Mouse (Mus musculus): ENCODE data around the gene Wfdc21. TPM values are rescaled to one million over a fixed set of nuclear protein-coding genes. Genes with fewer than 3 reads are reported as not detected.

The Wfdc21 gene
- total and polyA plus RNA-seq, 3 experiments = not detected

DNA sequence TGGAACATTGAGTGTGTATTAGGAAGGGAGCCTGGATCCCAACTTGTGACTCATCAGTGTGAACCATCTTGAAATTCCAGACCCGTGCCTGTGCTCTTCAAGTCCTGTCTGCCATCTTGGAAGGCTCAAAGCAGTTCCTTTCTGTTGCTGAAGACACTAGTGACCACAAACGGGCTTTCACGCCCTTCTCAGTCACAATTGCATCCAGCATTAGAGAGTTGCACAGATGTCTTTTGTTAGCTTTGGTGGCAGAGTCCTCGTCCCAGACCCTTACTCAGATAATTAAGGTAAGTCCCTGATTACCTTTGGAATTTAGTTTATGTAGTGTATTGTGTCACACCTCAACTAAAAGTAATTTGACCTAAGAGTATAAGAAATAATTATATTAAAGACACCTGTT, 22.2 kb downstream of the Wfdc21 start:
- H3K36me3 ChIP-seq (ENCODE audit: control insufficient read depth in 1 of 2, insufficient read depth in 2 of 2, low read length in 2 of 2) = peaks cover 0 to 13% of the 10 kb centered on the region in 2 experiments; a peak in 2 of 4 replicates
- no peak for TF ChIP-seq MAX (IDR thresholded peaks at IDR 0.05; ENCODE audit: low read length)
- TF ChIP-seq MYC (IDR thresholded peaks at IDR 0.05; ENCODE audit: low read depth, low read length) = no peak
- no peak for TF ChIP-seq USF2 (IDR thresholded peaks at IDR 0.05; ENCODE audit: borderline replicate concordance in 1 of 2, insufficient read depth in 1 of 2, low read depth in 1 of 2, low read length in 2 of 2)
- no peak for TF ChIP-seq TAL1 (IDR thresholded peaks at IDR 0.05; ENCODE audit: low read length)
- TF ChIP-seq ZC3H11A (IDR thresholded peaks at IDR 0.05; ENCODE audit: low read depth, low read length) = no peak
- TF ChIP-seq TBP (IDR thresholded peaks at IDR 0.05; ENCODE audit: low read depth, low read length) = no peak
- no peak for TF ChIP-seq JUND (IDR thresholded peaks at IDR 0.05; ENCODE audit: low read depth, low read length)
- TF ChIP-seq ZMIZ1 (IDR thresholded peaks at IDR 0.05; ENCODE audit: low read depth, low read length) = no peak
- TF ChIP-seq GABPA (IDR thresholded peaks at IDR 0.05; ENCODE audit: low read depth, low read length) = no peak
- TF ChIP-seq RAD21 (IDR thresholded peaks at IDR 0.05; ENCODE audit: low read depth, low read length) = no peak
- TF ChIP-seq NRF1 (IDR thresholded peaks at IDR 0.05; ENCODE audit: insufficient read depth, low read depth, low read length, poor library complexity, severe bottlenecking) = no peak

DNA sequence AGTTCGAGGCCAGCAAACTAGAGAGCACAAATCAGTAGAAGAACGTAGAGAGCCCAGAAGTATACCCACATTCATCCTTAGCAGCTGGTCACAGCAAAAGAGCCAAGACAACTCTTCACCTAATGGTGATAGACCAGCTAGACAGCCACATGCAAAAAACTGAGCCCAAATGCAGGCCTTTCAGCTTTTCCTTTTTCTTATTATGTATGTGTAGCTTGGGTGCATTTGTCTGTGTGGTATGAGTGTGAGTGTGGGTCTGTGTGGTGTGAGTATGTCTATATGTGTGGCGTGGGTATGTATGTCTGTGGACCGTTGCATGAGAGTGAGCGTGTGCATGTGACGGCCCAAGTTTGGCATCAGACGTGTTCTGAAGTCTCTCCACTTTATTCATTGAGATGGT, 24.3 kb downstream of the Wfdc21 start:
- no peak for DNase-seq (ENCODE audit: low read depth, low spot score)
- H3K27ac ChIP-seq (ENCODE audit: control insufficient read depth, low read depth, low read length) = no peak overlapping the region
- no peaks in the 10 kb centered on the region for H3K4me1 ChIP-seq (ENCODE audit: control insufficient read depth in 1 of 2, insufficient read depth in 2 of 2, low read length in 2 of 2)
- peaks cover 0 to 11% of the 10 kb centered on the region in 2 experiments; a peak in 2 of 4 replicates for H3K36me3 ChIP-seq (ENCODE audit: control insufficient read depth in 1 of 2, insufficient read depth in 2 of 2, low read length in 2 of 2)
- no peak for TF ChIP-seq GABPA (IDR thresholded peaks at IDR 0.05; ENCODE audit: low read depth, low read length)
- TF ChIP-seq RCOR1 (IDR thresholded peaks at IDR 0.05; ENCODE audit: low read depth, low read length) = no peak
- TF ChIP-seq MXI1 (IDR thresholded peaks at IDR 0.05; ENCODE audit: low read depth, low read length) = no peak
- TF ChIP-seq MAZ (IDR thresholded peaks at IDR 0.05; ENCODE audit: low read depth, low read length) = no peak
- no peak for TF ChIP-seq CHD1 (IDR thresholded peaks at IDR 0.05; ENCODE audit: low read depth, low read length)
- TF ChIP-seq POLR2AphosphoS5 (IDR thresholded peaks at IDR 0.05; ENCODE audit: borderline replicate concordance, low read depth, low read length) = no peak
- TF ChIP-seq MAFK (IDR thresholded peaks at IDR 0.05; ENCODE audit: borderline replicate concordance, low read depth, low read length) = no peak
- no peaks in the 10 kb centered on the region for H3K27me3 ChIP-seq (ENCODE audit: control insufficient read depth in 1 of 2, insufficient read depth in 2 of 2, low read length in 2 of 2)
- no peaks in the 10 kb centered on the region for H3K9me3 ChIP-seq (replicated peaks; ENCODE audit: insufficient read depth, low read length)
- no peaks in the 10 kb centered on the region for H3K79me2 ChIP-seq (ENCODE audit: control insufficient read depth, insufficient read depth, low read length, poor library complexity)
- H3K9ac ChIP-seq (ENCODE audit: control insufficient read depth, low read depth, low read length, poor library complexity, severe bottlenecking) = no peak overlapping the region
- no peak overlapping the region for H3K4me3 ChIP-seq (ENCODE audit: control insufficient read depth in 1 of 2, insufficient read depth in 1 of 2, low read depth in 2 of 2, low read length in 2 of 2)

More for the DNA sequence above, 22.2 kb downstream of the Wfdc21 start:
- no peak overlapping the region for H3K4me3 ChIP-seq (ENCODE audit: control insufficient read depth in 1 of 2, insufficient read depth in 1 of 2, low read depth in 2 of 2, low read length in 2 of 2)
- H3K79me2 ChIP-seq (ENCODE audit: control insufficient read depth, insufficient read depth, low read length, poor library complexity) = no peaks in the 10 kb centered on the region
- H3K9ac ChIP-seq (ENCODE audit: control insufficient read depth, low read depth, low read length, poor library complexity, severe bottlenecking) = no peak overlapping the region
- H3K27me3 ChIP-seq (ENCODE audit: control insufficient read depth in 1 of 2, insufficient read depth in 2 of 2, low read length in 2 of 2) = no peaks in the 10 kb centered on the region
- DNase-seq (ENCODE audit: low read depth, low spot score) = no peak
- H3K27ac ChIP-seq (ENCODE audit: control insufficient read depth, low read depth, low read length) = no peak overlapping the region
- H3K9me3 ChIP-seq (replicated peaks; ENCODE audit: insufficient read depth, low read length) = no peaks in the 10 kb centered on the region
- H3K4me1 ChIP-seq (ENCODE audit: control insufficient read depth in 1 of 2, insufficient read depth in 2 of 2, low read length in 2 of 2) = no peaks in the 10 kb centered on the region

All from MEL (cell line).